Mouse (Mus musculus) midbrain, embryonic 14.5 days (tissue): ENCODE measurements at regions not wholly inside any gene's neighbourhood (a gene's known extent, or its start where the extent isn't known, plus 50 kb on each side); places are given as distances from the start of the nearest gene placed in this dataset.

Source experiments
- ATAC-seq: fragments of 200-750 bp; cut with Nextera tagmentation; 2 replicates; pipeline ENCODE4 v1.8.0; 2017; ENCODE audit warnings: moderate number of reproducible peaks, moderate library complexity; ENCODE audit not compliant: low FRiP score, low TSS enrichment
- DNase-seq: peaks from one replicate; pipeline ENCODE4 v3.0.0-alpha.2; 2015
- H3K27ac ChIP-seq: fragments of 300-500 bp; sonication (generic); replicated peaks from 2 replicates; pipeline ENCODE4 v1.5.1; 2014; ENCODE audit warnings: mild to moderate bottlenecking, low read depth, low read length, moderate library complexity
- H3K27me3 ChIP-seq: fragments of 300-500 bp; sonication (generic); 2 replicates; pipeline ENCODE4 v1.6.1; 2014; ENCODE audit warnings: low read length, control low read depth, mixed read lengths; ENCODE audit not compliant: control insufficient read depth, insufficient read depth
- H3K36me3 ChIP-seq: fragments of 300-500 bp; sonication (generic); 2 replicates; pipeline ENCODE4 v1.6.1; 2014; ENCODE audit warnings: low read length, control low read depth; ENCODE audit not compliant: control insufficient read depth, insufficient read depth
- H3K4me1 ChIP-seq: fragments of 300-500 bp; sonication (generic); 2 replicates; pipeline ENCODE4 v1.6.1; 2014; ENCODE audit warnings: mild to moderate bottlenecking, antibody characterized with exemption, low read length, control low read depth; ENCODE audit not compliant: control insufficient read depth, insufficient read depth
- H3K4me2 ChIP-seq: fragments of 300-500 bp; sonication (generic); 2 replicates; pipeline ENCODE4 v1.6.1; 2014; ENCODE audit warnings: mild to moderate bottlenecking, low read length, moderate library complexity
- H3K4me3 ChIP-seq: fragments of 300-500 bp; sonication (generic); replicated peaks from 2 replicates; pipeline ENCODE4 v1.5.1; 2014; ENCODE audit warnings: low read depth, low read length
- H3K9ac ChIP-seq: fragments of 300-500 bp; sonication (generic); replicated peaks from 2 replicates; pipeline ENCODE4 v1.6.1; 2014; ENCODE audit warnings: mild to moderate bottlenecking, low read length, moderate library complexity
- H3K9me3 ChIP-seq: fragments of 300-500 bp; sonication (generic); 2 replicates; pipeline ENCODE4 v1.6.1; 2016; ENCODE audit warnings: low read length, control low read depth, mixed read lengths; ENCODE audit not compliant: control insufficient read depth
- WGBS: fragments of 180-500 bp; shearing (Covaris S2); extraction: QIAGEN DNeasy Blood & Tissue Kit; methylation state at CpG from one replicate; pipeline ENCODE4 v1.1.7; 2014; 5-methylcytosine and 5-hydroxymethylcytosine counted together

DNA sequence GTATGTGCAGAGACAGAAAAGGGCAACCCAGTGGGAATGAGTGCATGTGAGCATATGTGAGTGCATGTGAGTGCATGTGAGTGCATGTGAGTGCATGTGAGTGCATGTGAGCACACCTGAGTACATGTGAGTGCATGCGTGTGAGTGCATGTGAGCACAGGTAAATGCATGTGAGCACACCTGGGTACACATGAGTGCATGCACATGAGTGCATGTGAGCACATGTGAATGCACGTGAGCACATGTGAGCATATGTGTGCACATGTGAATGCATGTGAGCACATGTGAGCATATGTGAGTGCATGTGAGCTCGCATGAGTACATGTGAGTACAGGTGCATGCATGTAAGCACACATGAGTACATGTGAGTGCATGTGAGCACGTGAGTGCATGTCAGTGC lies 434.6 kb upstream of the Clnk start:
- ATAC-seq: no peak
- no peaks in the 10 kb centered on the region for H3K27me3 ChIP-seq
- no peaks in the 10 kb centered on the region for H3K4me1 ChIP-seq
- no peaks in the 10 kb centered on the region for H3K9me3 ChIP-seq
- 93% methylated on average over 4 of the region's 4 CpGs for WGBS
- no peak for DNase-seq
- no peak overlapping the region for H3K4me2 ChIP-seq
- no peak overlapping the region for H3K27ac ChIP-seq
- H3K4me3 ChIP-seq: no peak overlapping the region
- H3K9ac ChIP-seq: no peak overlapping the region
- H3K36me3 ChIP-seq: no peaks in the 10 kb centered on the region

DNA sequence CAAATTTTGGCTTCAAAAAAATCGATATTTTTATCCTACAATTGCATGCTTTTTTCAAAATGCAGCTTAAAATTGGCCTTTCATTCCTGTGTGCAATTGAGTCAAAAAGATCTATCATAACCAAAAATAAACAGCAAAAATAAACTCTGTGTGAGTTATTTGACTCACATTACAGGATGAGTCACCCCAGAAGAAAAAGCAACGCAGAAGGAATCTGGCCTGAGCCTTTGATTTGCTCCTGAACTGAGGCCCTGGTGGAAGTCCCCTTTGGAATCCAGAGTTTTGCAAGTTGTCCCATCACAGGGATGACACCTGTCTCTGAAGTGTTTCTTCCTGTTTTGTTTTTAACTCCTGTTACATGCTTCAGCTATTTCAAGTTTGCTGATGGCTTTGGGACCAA lies 429.2 kb upstream of the Clnk start:
- ATAC-seq: no peak
- H3K9me3 ChIP-seq: no peaks in the 10 kb centered on the region
- 83% methylated on average over 2 of the region's 2 CpGs for WGBS

DNA sequence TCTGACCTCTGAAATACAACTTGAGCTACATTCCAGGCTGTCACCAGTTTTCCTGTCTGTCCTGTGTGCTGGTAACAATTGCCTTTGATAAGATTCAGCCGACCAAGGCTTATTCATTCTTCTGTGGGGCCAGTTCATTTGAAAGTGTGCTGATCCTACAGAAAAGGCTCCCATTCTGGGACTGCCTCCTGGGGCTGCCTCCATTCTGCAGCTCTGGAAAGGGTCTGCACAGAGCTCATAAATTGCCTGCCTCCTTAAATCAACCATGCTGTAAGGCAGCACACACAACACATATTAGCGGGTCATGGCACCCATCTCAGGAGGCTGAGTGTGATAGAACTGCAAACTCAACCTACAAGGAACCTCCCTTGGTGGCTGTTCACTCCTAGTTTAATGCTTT lies 416.2 kb upstream of the Clnk start:
- no peak overlapping the region for H3K4me2 ChIP-seq
- DNase-seq (peak; percentile 1), ATAC-seq (no peak)
- H3K36me3 ChIP-seq: no peaks in the 10 kb centered on the region
- no peaks in the 10 kb centered on the region for H3K27me3 ChIP-seq
- H3K27ac ChIP-seq: no peak overlapping the region
- no peaks in the 10 kb centered on the region for H3K4me1 ChIP-seq
- H3K9ac ChIP-seq: no peak overlapping the region
- no peaks in the 10 kb centered on the region for H3K9me3 ChIP-seq
- no peak overlapping the region for H3K4me3 ChIP-seq
- 7% methylated on average over 2 of the region's 2 CpGs for WGBS

More for the DNA sequence above, 429.2 kb upstream of the Clnk start:
- H3K4me1 ChIP-seq: no peaks in the 10 kb centered on the region
- H3K27me3 ChIP-seq: no peaks in the 10 kb centered on the region
- no peak overlapping the region for H3K4me2 ChIP-seq
- DNase-seq: no peak
- no peak overlapping the region for H3K9ac ChIP-seq
- H3K27ac ChIP-seq: no peak overlapping the region
- H3K36me3 ChIP-seq: no peaks in the 10 kb centered on the region
- no peak overlapping the region for H3K4me3 ChIP-seq

DNA sequence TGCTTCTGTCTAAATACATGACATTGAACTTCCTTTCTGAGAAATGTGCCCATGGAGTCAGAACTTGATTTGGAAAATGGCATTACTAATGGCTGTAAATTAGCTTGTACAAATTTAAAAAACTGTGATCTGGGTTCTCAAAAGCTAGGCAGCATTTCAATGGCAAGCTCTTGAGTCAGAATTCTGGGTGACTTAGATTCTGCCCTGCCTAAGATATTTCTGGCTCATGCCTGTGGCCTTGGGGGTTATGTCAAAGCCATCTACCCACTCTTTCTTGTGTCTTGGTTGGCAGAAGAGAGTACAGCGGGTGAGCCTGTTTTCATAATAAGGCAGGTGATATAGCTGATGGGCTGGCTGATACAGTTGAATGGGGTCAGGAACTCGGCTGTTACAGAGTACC lies 404.4 kb upstream of the Clnk start:
- Histone ChIP-seq H3K4me2 (no peak overlapping the region), H3K27me3 (no peaks in the 10 kb centered on the region), H3K4me3 (no peak overlapping the region), H3K9ac (no peak overlapping the region), H3K4me1 (no peaks in the 10 kb centered on the region), H3K9me3 (no peaks in the 10 kb centered on the region), H3K27ac (no peak overlapping the region), H3K36me3 (no peaks in the 10 kb centered on the region)
- WGBS: 88% methylated on average over 2 of the region's 2 CpGs
- no peak for ATAC-seq
- DNase-seq: no peak

DNA sequence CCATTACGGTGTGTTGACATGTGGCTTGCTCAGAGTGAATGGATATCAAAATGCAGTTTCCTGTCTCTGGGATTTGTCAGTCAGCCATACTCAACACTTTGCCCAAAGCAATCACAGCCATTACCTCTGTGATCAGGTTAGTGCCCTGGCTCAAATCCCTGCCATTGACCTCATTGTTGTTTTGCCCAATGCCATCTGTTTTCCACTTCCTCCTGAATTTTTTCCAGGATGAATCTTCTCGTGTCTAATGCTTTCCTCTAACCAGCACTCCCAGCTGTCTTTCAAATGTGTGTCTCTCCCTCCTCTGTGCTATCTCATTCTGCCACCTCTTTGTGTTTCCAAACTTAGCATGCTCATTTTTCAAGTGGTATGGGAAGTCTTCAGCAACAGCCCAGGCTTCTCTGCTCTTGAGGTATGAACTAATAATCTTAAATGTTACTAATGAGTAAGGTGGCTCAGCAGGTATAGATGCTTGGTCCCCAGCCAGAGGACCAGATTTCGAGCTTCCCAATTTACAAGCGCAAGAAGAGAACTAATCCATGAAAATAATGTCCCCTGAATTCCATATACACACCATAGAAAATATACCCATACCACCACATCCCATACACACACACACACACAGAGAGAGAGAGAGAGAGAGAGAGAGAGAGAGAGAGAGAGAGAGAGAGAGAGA lies 397.2 kb upstream of the Clnk start:
- H3K4me1 ChIP-seq: no peaks in the 10 kb centered on the region
- H3K9me3 ChIP-seq: no peaks in the 10 kb centered on the region
- no peaks in the 10 kb centered on the region for H3K36me3 ChIP-seq
- no peaks in the 10 kb centered on the region for H3K27me3 ChIP-seq
- H3K27ac ChIP-seq: no peak overlapping the region
- H3K4me3 ChIP-seq: no peak overlapping the region
- DNase-seq (no peak), ATAC-seq (no peak)
- H3K9ac ChIP-seq: no peak overlapping the region
- no peak overlapping the region for H3K4me2 ChIP-seq
- WGBS: 83% methylated on average over 4 of the region's 4 CpGs

DNA sequence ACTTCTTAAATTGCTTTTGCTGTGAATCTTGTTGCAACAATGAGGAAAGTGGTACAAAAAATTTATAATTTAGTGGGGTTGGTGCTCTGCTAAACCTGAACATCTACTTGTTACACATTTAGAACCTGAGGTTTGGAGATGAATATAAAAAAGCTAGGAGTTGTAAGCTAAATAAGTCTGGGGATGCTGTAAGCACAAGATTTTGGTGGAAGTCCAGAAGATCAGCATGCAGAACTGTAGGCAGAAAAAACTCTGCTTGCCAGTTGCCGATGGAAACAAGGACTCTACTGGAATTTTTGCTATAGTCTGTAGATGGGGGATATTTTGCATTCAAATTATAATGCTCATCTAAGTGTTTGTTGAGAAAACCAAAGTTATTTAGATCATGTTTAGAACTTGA lies 390.5 kb upstream of the Clnk start:
- Histone ChIP-seq H3K4me2 (no peak overlapping the region), H3K9ac (no peak overlapping the region), H3K36me3 (no peaks in the 10 kb centered on the region), H3K27me3 (no peaks in the 10 kb centered on the region), H3K4me1 (no peaks in the 10 kb centered on the region), H3K27ac (no peak overlapping the region), H3K9me3 (no peaks in the 10 kb centered on the region), H3K4me3 (no peak overlapping the region)
- ATAC-seq: no peak
- no peak for DNase-seq
- 92% methylated on average over 1 of the region's 1 CpGs for WGBS

DNA sequence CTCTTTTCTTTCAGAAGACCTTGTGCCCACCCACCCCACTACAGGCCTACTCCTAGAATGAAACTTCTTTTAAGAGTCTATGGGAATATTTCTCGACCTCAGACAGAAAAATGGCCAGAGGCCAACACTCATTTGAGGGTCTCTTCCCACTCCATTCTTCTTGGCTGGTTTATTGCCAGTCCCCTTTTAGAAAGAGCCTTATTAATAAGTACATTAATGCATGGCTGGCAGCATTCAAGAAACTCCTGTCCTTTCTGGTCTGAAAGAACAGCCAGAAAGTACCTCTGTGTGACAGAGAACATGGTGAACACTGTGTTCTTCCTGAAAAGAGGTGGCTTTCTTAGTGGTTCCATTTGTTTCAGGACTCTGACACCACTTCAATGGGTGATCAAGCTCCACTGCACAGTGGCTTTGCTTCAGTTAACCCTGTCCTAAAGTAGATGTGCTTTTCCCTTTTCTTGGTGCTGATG lies 384.1 kb upstream of the Clnk start:
- Histone ChIP-seq H3K4me2 (no peak overlapping the region), H3K9me3 (no peaks in the 10 kb centered on the region), H3K4me1 (no peaks in the 10 kb centered on the region), H3K4me3 (no peak overlapping the region), H3K27me3 (no peaks in the 10 kb centered on the region), H3K9ac (no peak overlapping the region), H3K36me3 (no peaks in the 10 kb centered on the region), H3K27ac (no peak overlapping the region)
- ATAC-seq (no peak), DNase-seq (peak; percentile 8)
- 53% methylated on average over 1 of the region's 1 CpGs for WGBS

DNA sequence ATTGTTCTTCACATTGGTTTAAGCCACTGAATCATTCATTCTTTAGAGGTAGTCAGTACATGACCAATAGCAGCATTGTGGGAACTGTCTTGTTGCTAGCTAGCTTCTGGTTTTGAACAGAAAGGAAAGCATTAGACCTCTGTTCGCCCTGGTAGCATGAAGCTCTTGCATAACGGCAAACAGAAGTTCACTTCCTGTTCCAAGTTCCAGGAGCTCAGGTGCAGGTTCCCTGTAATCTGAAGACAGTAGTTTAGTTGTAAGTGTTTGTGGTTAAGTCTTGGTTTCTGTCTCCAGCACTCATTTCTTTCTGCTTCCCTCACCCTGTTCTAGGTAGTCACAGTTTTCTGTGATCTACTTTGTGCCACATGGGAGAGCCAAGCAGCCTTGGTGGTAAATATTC lies 381.1 kb upstream of the Clnk start:
- DNase-seq (no peak), ATAC-seq (no peak)
- Histone ChIP-seq H3K9me3 (no peaks in the 10 kb centered on the region), H3K4me1 (no peaks in the 10 kb centered on the region), H3K27ac (no peak overlapping the region), H3K4me2 (no peak overlapping the region), H3K9ac (no peak overlapping the region), H3K36me3 (no peaks in the 10 kb centered on the region), H3K27me3 (no peaks in the 10 kb centered on the region), H3K4me3 (no peak overlapping the region)
- WGBS: 93% methylated on average over 2 of the region's 2 CpGs

DNA sequence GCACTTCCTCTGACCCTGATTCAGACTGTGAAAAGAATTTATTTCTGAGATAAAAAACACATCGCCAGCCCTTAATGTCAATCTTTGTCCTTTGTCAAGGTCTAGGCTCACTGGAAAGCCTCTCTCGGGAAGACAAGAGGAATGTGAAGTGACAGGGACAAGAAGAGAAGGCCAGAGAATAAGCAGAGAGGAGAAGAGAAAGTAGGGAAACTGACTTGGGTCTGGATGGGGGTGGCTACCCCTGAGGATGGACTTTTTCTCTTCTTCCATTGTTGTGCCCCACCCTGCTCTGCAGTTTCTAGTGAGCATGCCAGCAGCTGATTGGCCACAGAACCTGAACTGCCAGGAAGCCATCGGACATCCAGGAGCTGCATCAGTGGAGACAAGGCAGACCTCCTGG lies 375.6 kb upstream of the Clnk start:
- Histone ChIP-seq H3K27ac (no peak overlapping the region), H3K4me2 (no peak overlapping the region), H3K36me3 (no peaks in the 10 kb centered on the region), H3K4me3 (no peak overlapping the region), H3K4me1 (no peaks in the 10 kb centered on the region), H3K9ac (no peak overlapping the region), H3K9me3 (no peaks in the 10 kb centered on the region), H3K27me3 (no peaks in the 10 kb centered on the region)
- 45% methylated on average over 3 of the region's 3 CpGs for WGBS
- ATAC-seq (no peak), DNase-seq (no peak)
